Mouse (Mus musculus) megakaryocyte, embryonic 14.5 days (primary cell): ENCODE data around the gene Plppr4. TPM values are rescaled to one million over a fixed set of nuclear protein-coding genes. Genes with fewer than 3 reads are reported as not detected.

Source experiments
- H3K27me3 ChIP-seq: replicated peaks from 2 replicates; pipeline ENCODE3; 2012; ENCODE audit warnings: inconsistent platforms
- H3K36me3 ChIP-seq: replicated peaks from 2 replicates; pipeline ENCODE3; 2012; ENCODE audit warnings: low read length, inconsistent platforms, mixed read lengths
- H3K4me1 ChIP-seq: 2 replicates; pipeline ENCODE4 v1.6.1; 2012; ENCODE audit warnings: inconsistent platforms
- H3K4me3 ChIP-seq: replicated peaks from 2 replicates; pipeline ENCODE3; 2012; ENCODE audit warnings: moderate library complexity, mild to moderate bottlenecking, inconsistent platforms
- H3K9me3 ChIP-seq: 2 replicates; pipeline ENCODE4 v1.6.1; 2012; ENCODE audit warnings: inconsistent platforms
- FLI1 ChIP-seq: IDR thresholded peaks from 2 replicates; pipeline ENCODE4 v1.6.1; 2012; ENCODE audit warnings: low read length, inconsistent platforms, mixed read lengths
- GATA1 ChIP-seq: IDR thresholded peaks from 3 replicates; pipeline ENCODE4 v1.6.1; 2012; ENCODE audit warnings: mixed read lengths, low read length, inconsistent platforms, borderline replicate concordance
- polyA plus RNA-seq: library from polyadenylated mRNA; stranded (reverse); fragments of >175 nt; gene quantifications from 2 replicates; pipeline ENCODE4 v1.2.3, GENCODE M21; 2012; ENCODE audit warnings: low replicate concordance; ENCODE audit not compliant: insufficient read depth

Gene Plppr4
- polyA plus RNA-seq, 1 experiment, result not detected

GRCm38 (mm10) chr3:117300735-117301271, 59.9 kb downstream of the Plppr4 start:
- Histone ChIP-seq H3K4me1 (no peaks in the 10 kb centered on the region), H3K4me3 (no peak overlapping the region), H3K36me3 (no peaks in the 10 kb centered on the region), H3K9me3 (no peaks in the 10 kb centered on the region), H3K27me3 (no peaks in the 10 kb centered on the region)
- TF ChIP-seq GATA1, result no peak
- no peak for TF ChIP-seq FLI1

- H3K9me3 ChIP-seq, result no peaks in the 10 kb centered on the region
- H3K4me1 ChIP-seq, result no peaks in the 10 kb centered on the region
- no peaks in the 10 kb centered on the region for H3K36me3 ChIP-seq
- H3K27me3 ChIP-seq, result no peaks in the 10 kb centered on the region
- H3K4me3 ChIP-seq, result no peak overlapping the region
- TF ChIP-seq GATA1 (no peak), FLI1 (no peak)
These were observed 62.9 kb downstream of the Plppr4 start for GRCm38 (mm10) chr3:117297735-117298134.

- Histone ChIP-seq H3K4me1 (no peaks in the 10 kb centered on the region), H3K27me3 (no peaks in the 10 kb centered on the region), H3K36me3 (no peaks in the 10 kb centered on the region), H3K4me3 (no peak overlapping the region), H3K9me3 (no peaks in the 10 kb centered on the region)
- TF ChIP-seq FLI1 (no peak), GATA1 (no peak)
These were observed 66.3 kb downstream of the Plppr4 start for GRCm38 (mm10) chr3:117294308-117294925.

Other genes with a start within 250 kb of the Plppr4 start
- not detected in 2 replicates for gene Plppr5, start 214.0 kb upstream of the Plppr4 start, polyA plus RNA-seq